Mouse (Mus musculus): Measurements from ENCODE around the gene H2-Ob. TPM values are rescaled to one million over a fixed set of nuclear protein-coding genes. Genes with fewer than 3 reads are reported as not detected.

The H2-Ob gene
- total and polyA plus RNA-seq, 2 experiments from 2014 or later, result 0.13 to 0.42 TPM

GRCm38 (mm10) chr17:34237741-34238140 lies 962 bp upstream of the H2-Ob start:
- H3K9me3 ChIP-seq (ENCODE audit: low read length), result peaks cover 4% of the 10 kb centered on the region; the same call in 1 of the 2 replicates
- no peak overlapping the region for H3K4me2 ChIP-seq (ENCODE audit: low read depth, low read length)
- no peak overlapping the region for H3K27ac ChIP-seq
- ATAC-seq (no peak), DNase-seq (ENCODE audit: low spot score) (no peak)
- H3K9ac ChIP-seq (replicated peaks; ENCODE audit: low read length), result no peak overlapping the region
- 81% methylated on average over 3 of the region's 3 CpGs for WGBS
- H3K4me1 ChIP-seq (ENCODE audit: insufficient read depth, low read length), result no peaks in the 10 kb centered on the region
- no peaks in the 10 kb centered on the region for H3K27me3 ChIP-seq (ENCODE audit: insufficient read depth, low read length)
- TF ChIP-seq CTCF (IDR thresholded peaks at IDR 0.05; ENCODE audit: low read depth), result no peak
- no peak overlapping the region for H3K4me3 ChIP-seq (ENCODE audit: low read length)
- H3K36me3 ChIP-seq (ENCODE audit: insufficient read depth, low read length), result no peaks in the 10 kb centered on the region

- Histone ChIP-seq H3K27ac (no peak overlapping the region), H3K4me1 (ENCODE audit: insufficient read depth, low read length) (no peaks in the 10 kb centered on the region), H3K4me2 (ENCODE audit: low read depth, low read length) (no peak overlapping the region), H3K9ac (replicated peaks; ENCODE audit: low read length) (no peak overlapping the region), H3K9me3 (ENCODE audit: low read length) (peaks cover 4% of the 10 kb centered on the region; the same call in 1 of the 2 replicates), H3K4me3 (ENCODE audit: low read length) (no peak overlapping the region), H3K27me3 (ENCODE audit: insufficient read depth, low read length) (no peaks in the 10 kb centered on the region), H3K36me3 (ENCODE audit: insufficient read depth, low read length) (no peaks in the 10 kb centered on the region)
- 73% methylated on average over 10 of the region's 10 CpGs for WGBS
- ATAC-seq, result no peak
- DNase-seq (ENCODE audit: low spot score), result no peak
- no peak for TF ChIP-seq CTCF (IDR thresholded peaks at IDR 0.05; ENCODE audit: low read depth)
Observed at GRCm38 (mm10) chr17:34239601-34240041, 918 bp downstream of the H2-Ob start.

GRCm38 (mm10) chr17:34240366-34240765 lies 1.7 kb downstream of the H2-Ob start:
- DNase-seq (ENCODE audit: low spot score), result no peak
- no peak overlapping the region for H3K9ac ChIP-seq (replicated peaks; ENCODE audit: low read length)
- no peak overlapping the region for H3K4me3 ChIP-seq (ENCODE audit: low read length)
- no peak overlapping the region for H3K4me2 ChIP-seq (ENCODE audit: low read depth, low read length)
- no peak overlapping the region for H3K27ac ChIP-seq
- no peak for TF ChIP-seq CTCF (IDR thresholded peaks at IDR 0.05; ENCODE audit: low read depth)
- ATAC-seq, result no peak
- H3K9me3 ChIP-seq (ENCODE audit: low read length), result peaks cover 4% of the 10 kb centered on the region; the same call in 1 of the 2 replicates
- H3K4me1 ChIP-seq (ENCODE audit: insufficient read depth, low read length), result no peaks in the 10 kb centered on the region
- no peaks in the 10 kb centered on the region for H3K27me3 ChIP-seq (ENCODE audit: insufficient read depth, low read length)
- 72% methylated on average over 3 of the region's 3 CpGs for WGBS
- no peaks in the 10 kb centered on the region for H3K36me3 ChIP-seq (ENCODE audit: insufficient read depth, low read length)

GRCm38 (mm10) chr17:34240916-34241315 lies 2.2 kb downstream of the H2-Ob start:
- DNase-seq (ENCODE audit: low spot score), result no peak
- H3K4me1 ChIP-seq (ENCODE audit: insufficient read depth, low read length), result no peaks in the 10 kb centered on the region
- peaks cover 4% of the 10 kb centered on the region; the same call in 1 of the 2 replicates for H3K9me3 ChIP-seq (ENCODE audit: low read length)
- H3K4me3 ChIP-seq (ENCODE audit: low read length), result no peak overlapping the region
- H3K27ac ChIP-seq, result no peak overlapping the region
- no peaks in the 10 kb centered on the region for H3K27me3 ChIP-seq (ENCODE audit: insufficient read depth, low read length)
- no peaks in the 10 kb centered on the region for H3K36me3 ChIP-seq (ENCODE audit: insufficient read depth, low read length)
- no peak overlapping the region for H3K9ac ChIP-seq (replicated peaks; ENCODE audit: low read length)
- ATAC-seq, result no peak
- no peak for TF ChIP-seq CTCF (IDR thresholded peaks at IDR 0.05; ENCODE audit: low read depth)
- H3K4me2 ChIP-seq (ENCODE audit: low read depth, low read length), result no peak overlapping the region
- 78% methylated on average over 6 of the region's 6 CpGs for WGBS

- Histone ChIP-seq H3K27ac (no peak overlapping the region), H3K4me2 (ENCODE audit: low read depth, low read length) (no peak overlapping the region), H3K36me3 (ENCODE audit: insufficient read depth, low read length) (no peaks in the 10 kb centered on the region), H3K9ac (replicated peaks; ENCODE audit: low read length) (no peak overlapping the region), H3K4me3 (ENCODE audit: low read length) (no peak overlapping the region), H3K9me3 (ENCODE audit: low read length) (peaks cover 4% of the 10 kb centered on the region; the same call in 1 of the 2 replicates), H3K27me3 (ENCODE audit: insufficient read depth, low read length) (no peaks in the 10 kb centered on the region), H3K4me1 (ENCODE audit: insufficient read depth, low read length) (no peaks in the 10 kb centered on the region)
- TF ChIP-seq CTCF (IDR thresholded peaks at IDR 0.05; ENCODE audit: low read depth), result no peak
- ATAC-seq (no peak), DNase-seq (ENCODE audit: low spot score) (no peak)
- 74% methylated on average over 4 of the region's 4 CpGs for WGBS
Observed at GRCm38 (mm10) chr17:34244656-34245055, 6.0 kb downstream of the H2-Ob start.

GRCm38 (mm10) chr17:34247047-34247446 lies 8.3 kb downstream of the H2-Ob start:
- Histone ChIP-seq H3K9me3 (ENCODE audit: low read length) (no peaks in the 10 kb centered on the region), H3K9ac (replicated peaks; ENCODE audit: low read length) (no peak overlapping the region), H3K4me2 (ENCODE audit: low read depth, low read length) (no peak overlapping the region), H3K4me1 (ENCODE audit: insufficient read depth, low read length) (no peaks in the 10 kb centered on the region), H3K27ac (no peak overlapping the region), H3K27me3 (ENCODE audit: insufficient read depth, low read length) (no peaks in the 10 kb centered on the region), H3K36me3 (ENCODE audit: insufficient read depth, low read length) (no peaks in the 10 kb centered on the region), H3K4me3 (ENCODE audit: low read length) (no peak overlapping the region)
- peak; percentile 62 for TF ChIP-seq CTCF (IDR thresholded peaks at IDR 0.05; ENCODE audit: low read depth)
- 86% methylated on average over 3 of the region's 3 CpGs for WGBS
- ATAC-seq (no peak), DNase-seq (ENCODE audit: low spot score) (peak; percentile 42)

GRCm38 (mm10) chr17:34248764-34249163 lies 10.1 kb downstream of the H2-Ob start:
- 55% methylated on average over 2 of the region's 2 CpGs for WGBS
- H3K9me3 ChIP-seq (ENCODE audit: low read length), result no peaks in the 10 kb centered on the region
- TF ChIP-seq CTCF (IDR thresholded peaks at IDR 0.05; ENCODE audit: low read depth), result no peak
- H3K4me3 ChIP-seq (ENCODE audit: low read length), result no peak overlapping the region
- no peaks in the 10 kb centered on the region for H3K4me1 ChIP-seq (ENCODE audit: insufficient read depth, low read length)
- H3K27me3 ChIP-seq (ENCODE audit: insufficient read depth, low read length), result no peaks in the 10 kb centered on the region
- H3K4me2 ChIP-seq (ENCODE audit: low read depth, low read length), result no peak overlapping the region
- no peaks in the 10 kb centered on the region for H3K36me3 ChIP-seq (ENCODE audit: insufficient read depth, low read length)
- H3K27ac ChIP-seq, result no peak overlapping the region
- H3K9ac ChIP-seq (replicated peaks; ENCODE audit: low read length), result no peak overlapping the region
- DNase-seq (ENCODE audit: low spot score), result no peak
- ATAC-seq, result no peak

Measured in hindbrain, postnatal 0 days (tissue).